Mouse (Mus musculus) midbrain, embryonic 10.5 days (tissue): Measurements from ENCODE around the gene Cubn. TPM values are rescaled to one million over a fixed set of nuclear protein-coding genes. Genes with fewer than 3 reads are reported as not detected.

Experiments
- DNase-seq: peaks from one replicate; pipeline ENCODE4 v3.0.0-alpha.2; 2017; ENCODE audit warnings: low spot score
- H3K27ac ChIP-seq: fragments of 300-500 bp; sonication (generic); replicated peaks from 2 replicates; pipeline ENCODE4 v1.5.1; 2016; ENCODE audit warnings: mild to moderate bottlenecking
- H3K27me3 ChIP-seq: fragments of 300-500 bp; sonication (generic); 2 replicates; pipeline ENCODE4 v1.6.1; 2016; ENCODE audit warnings: low read depth, mild to moderate bottlenecking; ENCODE audit not compliant: poor library complexity, severe bottlenecking
- H3K36me3 ChIP-seq: fragments of 300-500 bp; sonication (generic); 2 replicates; pipeline ENCODE4 v1.6.1; 2016; ENCODE audit warnings: mild to moderate bottlenecking, moderate library complexity
- H3K4me1 ChIP-seq: fragments of 300-500 bp; sonication (generic); 2 replicates; pipeline ENCODE4 v1.6.1; 2016
- H3K4me3 ChIP-seq: fragments of 300-500 bp; sonication (generic); 2 replicates; pipeline ENCODE4 v1.5.1; 2016; ENCODE audit warnings: mild to moderate bottlenecking, moderate library complexity
- H3K9me3 ChIP-seq: fragments of 300-500 bp; sonication (generic); replicated peaks from 2 replicates; pipeline ENCODE4 v1.6.1; 2016; ENCODE audit warnings: mild to moderate bottlenecking
- WGBS: fragments of 180-500 bp; shearing (Covaris S2); methylation state at CpG from one replicate; pipeline ENCODE4 v1.1.7; 2016; 5-methylcytosine and 5-hydroxymethylcytosine counted together
- polyA plus RNA-seq: library from polyadenylated mRNA; unstranded; fragments of >200 nt; fragmentation: Nextera tagmentation; extraction: Ambion mirVana; gene quantifications from 2 replicates; pipeline ENCODE4 v1.2.1, GENCODE M21; 2016

Gene Cubn
- 0.48 and 0.50 TPM in 2 replicates for polyA plus RNA-seq

GRCm38 (mm10) chr2:13491734-13492133, at the start of gene Cubn:
Gene Cubn (minus strand): TSS chr2:13491813.
- no peak within 1 kb of the TSS for H3K4me3 ChIP-seq
- no peaks in the 10 kb centered on the region for H3K36me3 ChIP-seq
- WGBS = 24% methylated on average over 8 of the region's 8 CpGs
- peaks cover 17% of the 10 kb centered on the region for H3K4me1 ChIP-seq
- H3K27ac ChIP-seq = peak within 1 kb of the TSS; percentile 68
- peak; percentile 28 for DNase-seq
- H3K27me3 ChIP-seq = no peaks in the 10 kb centered on the region
- H3K9me3 ChIP-seq = no peaks in the 10 kb centered on the region

GRCm38 (mm10) chr2:13539860-13540259, 48.2 kb upstream of the Cubn start:
- whole genome bisulfite sequencing = 94% methylated on average over 1 of the region's 1 CpGs

GRCm38 (mm10) chr2:13538704-13539377, 47.2 kb upstream of the Cubn start:
- no peaks in the 10 kb centered on the region for H3K9me3 ChIP-seq
- no peaks in the 10 kb centered on the region for H3K36me3 ChIP-seq
- H3K27ac ChIP-seq = no peak overlapping the region
- H3K4me3 ChIP-seq = no peak overlapping the region
- H3K4me1 ChIP-seq = peaks cover 22% of the 10 kb centered on the region
- no peaks in the 10 kb centered on the region for H3K27me3 ChIP-seq
- no peak for DNase-seq
- 82% methylated on average over 6 of the region's 6 CpGs for WGBS

More at GRCm38 (mm10) chr2:13539860-13540259, 48.2 kb upstream of the Cubn start:
- H3K36me3 ChIP-seq = no peaks in the 10 kb centered on the region
- no peaks in the 10 kb centered on the region for H3K9me3 ChIP-seq
- H3K4me3 ChIP-seq = no peak overlapping the region
- H3K27me3 ChIP-seq = no peaks in the 10 kb centered on the region
- H3K4me1 ChIP-seq = peaks cover 32% of the 10 kb centered on the region
- no peak for DNase-seq
- H3K27ac ChIP-seq = no peak overlapping the region

- H3K27ac ChIP-seq = peak overlapping the region; percentile 28; the same call in 1 of the 2 replicates
- no peaks in the 10 kb centered on the region for H3K9me3 ChIP-seq
- no peak overlapping the region for H3K4me3 ChIP-seq
- WGBS = 87% methylated on average over 2 of the region's 2 CpGs
- no peak for DNase-seq
- no peaks in the 10 kb centered on the region for H3K36me3 ChIP-seq
- peaks cover 16% of the 10 kb centered on the region for H3K4me1 ChIP-seq
- H3K27me3 ChIP-seq = no peaks in the 10 kb centered on the region
Observed at GRCm38 (mm10) chr2:13538258-13538657, 46.6 kb upstream of the Cubn start.

GRCm38 (mm10) chr2:13537733-13538132, 46.1 kb upstream of the Cubn start:
- H3K4me3 ChIP-seq = no peak overlapping the region
- DNase-seq = no peak
- WGBS = 8% methylated on average over 2 of the region's 2 CpGs
- no peaks in the 10 kb centered on the region for H3K36me3 ChIP-seq
- peaks cover 11% of the 10 kb centered on the region for H3K4me1 ChIP-seq
- peak overlapping the region; percentile 28; the same call in 1 of the 2 replicates for H3K27ac ChIP-seq
- no peaks in the 10 kb centered on the region for H3K9me3 ChIP-seq
- H3K27me3 ChIP-seq = no peaks in the 10 kb centered on the region

GRCm38 (mm10) chr2:13536747-13537146, 45.1 kb upstream of the Cubn start:
- no peaks in the 10 kb centered on the region for H3K9me3 ChIP-seq
- H3K36me3 ChIP-seq = no peaks in the 10 kb centered on the region
- no peak overlapping the region for H3K27ac ChIP-seq
- H3K4me1 ChIP-seq = peaks cover 10% of the 10 kb centered on the region
- DNase-seq = no peak
- H3K4me3 ChIP-seq = no peak overlapping the region
- H3K27me3 ChIP-seq = no peaks in the 10 kb centered on the region

- H3K27ac ChIP-seq = no peak overlapping the region
- 92% methylated on average over 6 of the region's 6 CpGs for WGBS
- no peaks in the 10 kb centered on the region; the same call in 1 of the 2 replicates for H3K4me1 ChIP-seq
- no peaks in the 10 kb centered on the region for H3K9me3 ChIP-seq
- no peaks in the 10 kb centered on the region for H3K27me3 ChIP-seq
- H3K36me3 ChIP-seq = no peaks in the 10 kb centered on the region
- H3K4me3 ChIP-seq = no peak overlapping the region
- no peak for DNase-seq
Observed at GRCm38 (mm10) chr2:13530639-13531038, 39.0 kb upstream of the Cubn start.

GRCm38 (mm10) chr2:13529253-13529933, 37.8 kb upstream of the Cubn start:
- WGBS = 95% methylated on average over 3 of the region's 3 CpGs
- H3K27ac ChIP-seq = peak overlapping the region; percentile 23; the same call in 1 of the 2 replicates

GRCm38 (mm10) chr2:13527531-13527930, 35.9 kb upstream of the Cubn start:
- DNase-seq = no peak
- 86% methylated on average over 4 of the region's 4 CpGs for WGBS
- H3K27ac ChIP-seq = no peak overlapping the region
- no peaks in the 10 kb centered on the region for H3K9me3 ChIP-seq
- H3K36me3 ChIP-seq = no peaks in the 10 kb centered on the region
- peaks cover 9% of the 10 kb centered on the region for H3K4me1 ChIP-seq
- no peak overlapping the region for H3K4me3 ChIP-seq
- no peaks in the 10 kb centered on the region for H3K27me3 ChIP-seq

More at GRCm38 (mm10) chr2:13529253-13529933, 37.8 kb upstream of the Cubn start:
- Histone ChIP-seq H3K9me3 (no peaks in the 10 kb centered on the region), H3K4me1 (no peaks in the 10 kb centered on the region; the same call in 1 of the 2 replicates), H3K36me3 (no peaks in the 10 kb centered on the region), H3K27me3 (no peaks in the 10 kb centered on the region), H3K4me3 (no peak overlapping the region)
- no peak for DNase-seq

- Histone ChIP-seq H3K9me3 (no peaks in the 10 kb centered on the region), H3K4me1 (peaks cover 12% of the 10 kb centered on the region), H3K27me3 (no peaks in the 10 kb centered on the region), H3K27ac (no peak overlapping the region), H3K4me3 (no peak overlapping the region), H3K36me3 (no peaks in the 10 kb centered on the region)
- DNase-seq = no peak
- WGBS = 68% methylated on average over 2 of the region's 2 CpGs
Observed at GRCm38 (mm10) chr2:13527125-13527524, 35.5 kb upstream of the Cubn start.

GRCm38 (mm10) chr2:13526205-13526604, 34.6 kb upstream of the Cubn start:
- Histone ChIP-seq H3K27me3 (no peaks in the 10 kb centered on the region), H3K9me3 (no peaks in the 10 kb centered on the region), H3K27ac (no peak overlapping the region), H3K4me1 (peaks cover 14% of the 10 kb centered on the region), H3K36me3 (no peaks in the 10 kb centered on the region), H3K4me3 (no peak overlapping the region)
- DNase-seq = no peak
- 94% methylated on average over 2 of the region's 2 CpGs for WGBS

GRCm38 (mm10) chr2:13523540-13524456, 32.2 kb upstream of the Cubn start:
- H3K9me3 ChIP-seq = no peaks in the 10 kb centered on the region
- peaks cover 14% of the 10 kb centered on the region for H3K4me1 ChIP-seq
- H3K4me3 ChIP-seq = no peak overlapping the region
- no peak overlapping the region for H3K27ac ChIP-seq
- H3K36me3 ChIP-seq = peaks cover 4% of the 10 kb centered on the region
- WGBS = 63% methylated on average over 8 of the region's 8 CpGs
- no peaks in the 10 kb centered on the region for H3K27me3 ChIP-seq
- no peak for DNase-seq
